ENCODE assay signal across 10 mouse cellular contexts in the genomic region with DNA sequence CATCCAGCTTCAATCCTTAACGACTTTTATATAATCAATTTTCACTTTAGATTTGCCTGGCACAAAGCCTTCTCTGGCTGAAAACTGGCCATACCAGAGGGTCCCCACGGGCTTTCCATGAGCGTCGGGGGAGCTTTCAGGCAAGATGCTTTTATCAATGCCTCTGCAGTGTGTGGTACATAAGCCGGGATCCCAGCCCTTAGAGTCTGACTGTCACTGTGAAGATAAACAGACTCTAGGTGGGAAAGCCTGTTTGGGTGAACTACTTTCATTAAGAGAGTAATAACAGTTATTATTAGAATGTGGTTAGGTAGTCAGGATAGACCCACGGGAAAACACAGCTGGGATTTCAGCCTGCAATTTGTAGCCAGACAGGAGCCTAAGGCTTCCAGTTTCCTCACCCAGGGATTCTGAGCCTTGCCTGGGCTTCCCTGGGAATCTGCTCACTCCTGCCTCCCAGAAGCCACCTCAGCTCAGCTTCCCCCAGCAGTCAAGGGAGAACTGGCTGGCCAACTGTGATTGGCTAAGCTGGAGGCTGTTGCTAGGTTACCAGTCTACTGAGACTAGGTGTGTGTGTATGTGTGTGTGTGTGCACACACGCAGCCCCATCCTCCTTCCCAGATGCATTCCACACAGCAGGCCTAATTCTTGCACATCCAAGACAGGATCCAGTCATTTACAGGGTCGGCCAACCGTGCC. TPM values are rescaled to one million over a fixed set of nuclear protein-coding genes. Genes with fewer than 3 reads are reported as not detected.
DNase-seq lines count a peak whose midpoint lies in the region; ATAC-seq lines count a peak whose summit lies in the region.
"Had no signal": no experiment of that assay in that cellular context is flagged by ENCODE, and none has a peak within 500 bp of the region (broad histone marks: within the 10 kb centered on the region; RNA-seq: fewer than 3 reads in every experiment).

No protein-coding gene starts in this region.

- peaks cover 20% of the 10 kb centered on the region for H3K4me1 ChIP-seq in neural tube, embryonic 13.5 days (replicated peaks)

- no peak overlapping the region for H3K4me3 ChIP-seq in neural tube, embryonic 13.5 days
- H3K4me3 ChIP-seq: limb, embryonic 15.5 days had no signal

- H3K27ac ChIP-seq in neural tube, embryonic 13.5 days (replicated peaks): peak overlapping the region; percentile 91
- H3K27ac ChIP-seq: limb, embryonic 15.5 days had no signal

- peak; percentile 95 for ATAC-seq in neural tube, embryonic 13.5 days (ENCODE audit: low read depth)

- H3K9me3 ChIP-seq in neural tube, embryonic 13.5 days: no peaks in the 10 kb centered on the region
- H3K9me3 ChIP-seq: limb, embryonic 15.5 days had no signal

- 47% methylated on average over 9 of the region's 9 CpGs for WGBS in neural tube, embryonic 13.5 days

- H3K4me2 ChIP-seq in neural tube, embryonic 13.5 days: no peak overlapping the region
- H3K4me2 ChIP-seq: limb, embryonic 15.5 days had no signal

- no peaks in the 10 kb centered on the region for H3K36me3 ChIP-seq in neural tube, embryonic 13.5 days
- H3K36me3 ChIP-seq: limb, embryonic 15.5 days had no signal

- H3K9ac ChIP-seq in neural tube, embryonic 13.5 days: no peak overlapping the region
- H3K9ac ChIP-seq: limb, embryonic 15.5 days had no signal

- peak; percentile 74 for DNase-seq in brain, embryonic 18.5 days (ENCODE audit: low read depth, low spot score)
- peak; percentile 64 to 78 for DNase-seq in frontal cortex, postnatal 10 days (ENCODE audit: low spot score in 2 of 2)
- peak; percentile 59 to 69 for DNase-seq in layer of hippocampus, postnatal 36 days
- DNase-seq in cerebellum, adult 9-11 months: no peak
- DNase-seq in gastrocnemius, postnatal 10 days: no peak
- DNase-seq in heart, adult 8-10 months (ENCODE audit: low spot score): no peak
- DNase-seq in urinary bladder, adult 18-20 months (ENCODE audit: low spot score in 2 of 2): no peak

- H3K27me3 ChIP-seq in neural tube, embryonic 13.5 days: no peaks in the 10 kb centered on the region
- H3K27me3 ChIP-seq: limb, embryonic 15.5 days had no signal

RNA-seq across cellular contexts. Expression of a gene that starts 11.3 kb away (rescaled TPM):
- under 1 TPM; 0.38 to 0.42 TPM for total RNA-seq in layer of hippocampus, postnatal 36 days (2021)
- not detected in 2 replicates for polyA plus RNA-seq in neural tube, embryonic 13.5 days (2015; fragmentation: Nextera tagmentation; extraction: Ambion mirVana)
- total RNA-seq in gastrocnemius, postnatal 10 days (2021): not detected
- under 1 TPM in 2 of 4 experiments, not detected in 2; 0.05 to 0.11 TPM for total RNA-seq in heart, adult 8-10 months (2022)
- total RNA-seq: CH12.LX had no signal

RNA-seq across cellular contexts. Expression of a gene that starts 45.6 kb away (rescaled TPM):
- total RNA-seq in layer of hippocampus, postnatal 36 days (2021): 1 to 10 TPM; 3.2 to 4.6 TPM
- 0.25 and 0.29 TPM in 2 replicates for polyA plus RNA-seq in neural tube, embryonic 13.5 days (2015; fragmentation: Nextera tagmentation; extraction: Ambion mirVana)
- under 1 TPM in 1 of 2 experiments, not detected in 1; 0.09 TPM for total RNA-seq in gastrocnemius, postnatal 10 days (2021)
- under 1 TPM in 1 of 4 experiments, not detected in 3; 0.06 TPM for total RNA-seq in heart, adult 8-10 months (2022)

Comparison
In these comparisons a context has a peak if more than half of its experiments do, and no peak if none do; other contexts are left out.
1. DNase-seq: peak in brain, embryonic 18.5 days (single experiment), frontal cortex, postnatal 10 days (2 of 2) and layer of hippocampus, postnatal 36 days (2 of 2); none in cerebellum, adult 9-11 months (single experiment), gastrocnemius, postnatal 10 days (single experiment), heart, adult 8-10 months (single experiment) and urinary bladder, adult 18-20 months (0 of 2).